Mouse (Mus musculus): ENCODE data around the gene Wdr62. TPM values are rescaled to one million over a fixed set of nuclear protein-coding genes. Genes with fewer than 3 reads are reported as not detected.
A peak's percentile ranks its signal among the peaks of the same experiment; 100 is the strongest.

Gene Wdr62
- total and polyA plus RNA-seq, 2 experiments from 2014 or later: 3.2 to 3.4 TPM

DNA sequence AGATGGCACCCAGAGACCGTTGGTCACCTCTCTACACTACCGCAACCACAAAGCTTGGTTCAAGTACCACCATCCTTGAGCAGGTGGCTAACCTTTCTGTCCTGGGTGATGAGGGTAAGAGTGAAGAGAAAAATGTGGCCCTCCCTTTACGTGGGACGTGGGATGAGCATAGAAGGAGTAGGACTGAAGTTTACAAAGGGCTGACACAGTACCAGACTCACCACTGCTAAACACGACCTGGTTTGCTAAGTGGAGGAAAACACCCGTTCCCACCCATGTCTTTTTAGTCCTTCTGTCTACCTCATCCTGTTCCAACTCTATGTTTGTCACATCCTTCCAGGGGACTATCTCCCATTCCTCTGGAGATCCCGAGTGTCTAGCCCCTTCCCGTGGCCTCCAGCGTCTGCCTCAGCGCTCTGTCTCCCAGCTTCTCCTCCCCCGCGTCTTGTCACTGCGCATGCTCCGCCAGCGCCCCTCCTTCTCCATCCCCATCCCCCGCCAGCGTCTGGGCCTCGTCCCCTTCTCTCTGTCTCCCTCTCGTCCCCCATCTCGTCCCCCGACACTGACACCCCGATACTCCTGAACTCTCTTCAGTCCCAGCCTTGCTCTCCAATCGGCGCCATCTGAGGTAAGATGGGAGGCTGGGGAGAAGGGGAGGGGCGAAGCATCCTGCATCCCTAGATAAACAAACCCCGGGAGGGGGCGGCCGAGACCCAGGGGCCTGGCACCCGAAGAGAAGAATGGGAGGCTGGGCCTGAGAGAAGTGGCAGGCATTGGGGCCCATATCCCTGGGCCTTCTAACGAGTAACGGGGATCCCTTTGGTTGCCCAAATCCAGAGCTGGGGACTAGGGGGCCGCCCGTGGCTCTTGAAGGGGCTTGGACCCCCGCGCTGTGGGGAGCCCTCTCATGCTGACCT lies 11.3 kb upstream of the Wdr62 start, which contains the start of gene Clip3:
Gene Clip3 (plus strand): TSS at position 514 of the 917 bp plus-strand sequence.
- DNase-seq (ENCODE audit: low spot score): peak; percentile 64
- no peak within 1 kb of the TSS for H3K27ac ChIP-seq (ENCODE audit: low read depth)

DNA sequence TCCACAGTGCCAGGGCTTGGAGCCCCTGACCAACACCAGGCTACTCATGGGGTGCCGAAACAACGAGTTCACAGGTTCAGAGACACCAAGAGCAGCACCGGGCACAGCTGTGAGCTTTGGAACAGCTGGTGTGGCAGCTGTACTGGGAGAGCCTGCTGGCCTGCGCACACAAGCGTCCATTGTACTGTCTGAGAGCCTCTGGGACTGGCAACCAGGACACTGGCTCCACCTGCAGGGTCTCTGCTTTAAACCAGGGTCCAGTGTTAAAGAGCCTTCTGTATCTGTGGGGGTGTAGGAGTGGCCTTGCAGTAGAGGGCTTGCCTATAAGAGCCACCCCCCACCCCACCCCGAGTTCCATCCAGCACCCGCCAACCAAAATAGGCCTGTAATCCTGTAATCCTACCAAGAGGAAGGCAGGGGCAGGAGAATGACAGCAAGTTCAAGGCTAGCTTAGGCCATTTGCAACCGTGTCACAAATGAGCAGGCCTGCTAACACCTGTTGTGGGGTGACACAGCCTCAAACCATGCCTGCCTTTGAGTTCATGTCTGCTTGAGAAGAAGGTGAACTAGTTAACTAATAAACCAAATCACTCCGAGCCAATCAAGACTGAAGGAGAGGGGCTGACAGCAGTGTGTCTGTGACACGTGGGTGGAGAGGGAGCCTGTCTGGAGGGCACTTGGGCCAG lies 9.6 kb upstream of the Wdr62 start:
- Histone ChIP-seq H3K27me3 (ENCODE audit: control insufficient read depth, insufficient read depth, low read length) (no peaks in the 10 kb centered on the region), H3K4me3 (ENCODE audit: low read depth, low read length) (no peak overlapping the region), H3K4me2 (ENCODE audit: low read depth, low read length) (no peak overlapping the region), H3K36me3 (replicated peaks; ENCODE audit: control insufficient read depth, insufficient read depth, low read length) (no peaks in the 10 kb centered on the region), H3K9me3 (replicated peaks; ENCODE audit: control insufficient read depth, low read length) (no peaks in the 10 kb centered on the region), H3K4me1 (ENCODE audit: control insufficient read depth, insufficient read depth) (0 out of 2 replicates have a peak, but pooled peaks cover 6% of the 10 kb centered on the region), H3K9ac (replicated peaks; ENCODE audit: low read depth, low read length) (no peak overlapping the region), H3K27ac (ENCODE audit: low read depth) (no peak overlapping the region)
- TF ChIP-seq CTCF (IDR thresholded peaks at IDR 0.05; ENCODE audit: low read depth) (0 out of 2 replicates have a peak, but pooled peaks have one; percentile 5), EP300 (IDR thresholded peaks at IDR 0.05; ENCODE audit: low read depth) (no peak)
- WGBS: 56% methylated on average over 10 of the region's 10 CpGs
- ATAC-seq (ENCODE audit: insufficient read depth, low read depth): peak; percentile 40; the same call in 1 of the 2 replicates
- no peak for DNase-seq (ENCODE audit: low spot score)

More for the DNA sequence above, 11.3 kb upstream of the Wdr62 start, which contains the start of gene Clip3:
- ATAC-seq (ENCODE audit: insufficient read depth, low read depth): peak; percentile 24; the same call in 1 of the 2 replicates
- 8% methylated on average over 35 of the region's 35 CpGs for whole genome bisulfite sequencing
- peak within 1 kb of the TSS; percentile 52 for H3K4me2 ChIP-seq (ENCODE audit: low read depth, low read length)
- H3K4me3 ChIP-seq (ENCODE audit: low read depth, low read length): peak within 1 kb of the TSS; percentile 51
- H3K36me3 ChIP-seq (replicated peaks; ENCODE audit: control insufficient read depth, insufficient read depth, low read length): no peaks in the 10 kb centered on the region
- H3K4me1 ChIP-seq (ENCODE audit: control insufficient read depth, insufficient read depth): 0 out of 2 replicates have a peak, but pooled peaks cover 6% of the 10 kb centered on the region
- H3K27me3 ChIP-seq (ENCODE audit: control insufficient read depth, insufficient read depth, low read length): no peaks in the 10 kb centered on the region
- TF ChIP-seq CTCF (IDR thresholded peaks at IDR 0.05; ENCODE audit: low read depth) (no peak), EP300 (IDR thresholded peaks at IDR 0.05; ENCODE audit: low read depth) (no peak)
- H3K9me3 ChIP-seq (replicated peaks; ENCODE audit: control insufficient read depth, low read length): no peaks in the 10 kb centered on the region
- peak within 1 kb of the TSS; percentile 41; the same call in 1 of the 2 replicates for H3K9ac ChIP-seq (replicated peaks; ENCODE audit: low read depth, low read length)

DNA sequence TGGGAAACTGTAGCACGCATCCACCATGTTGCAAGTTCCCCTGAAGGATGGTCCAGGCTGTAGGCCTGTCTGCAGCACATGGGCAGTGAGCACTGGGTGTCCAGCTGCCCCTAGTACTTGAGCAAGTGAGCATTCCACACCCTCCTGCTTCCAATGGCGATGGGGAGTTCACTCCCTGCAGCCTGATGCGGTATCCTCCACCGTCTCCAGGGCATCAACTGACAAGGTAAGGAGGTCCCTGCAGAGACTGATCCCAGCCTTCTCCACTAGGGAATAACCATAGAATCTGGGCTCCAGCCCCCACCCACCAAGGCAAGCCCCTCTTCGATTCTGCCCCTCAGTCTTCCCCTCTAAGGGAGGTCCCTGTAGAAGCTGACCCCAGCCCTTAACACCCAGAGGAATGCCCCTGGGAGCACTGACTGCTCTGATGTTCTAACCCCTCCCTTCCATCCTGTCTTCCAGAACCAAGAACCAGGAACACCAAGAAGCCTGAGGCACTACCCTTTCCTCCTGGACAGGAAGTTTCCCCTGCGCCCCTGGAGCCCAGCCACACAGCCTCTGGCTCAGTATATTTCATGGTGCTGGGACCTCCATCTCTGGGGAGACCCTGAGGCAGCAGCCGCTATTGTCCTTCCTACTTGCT lies 9.0 kb upstream of the Wdr62 start:
- no peak overlapping the region for H3K27ac ChIP-seq (ENCODE audit: low read depth)
- 0 out of 2 replicates have a peak, but pooled peaks cover 6% of the 10 kb centered on the region for H3K4me1 ChIP-seq (ENCODE audit: control insufficient read depth, insufficient read depth)
- ATAC-seq (ENCODE audit: insufficient read depth, low read depth) (no peak), DNase-seq (ENCODE audit: low spot score) (no peak)
- H3K9ac ChIP-seq (replicated peaks; ENCODE audit: low read depth, low read length): no peak overlapping the region
- H3K27me3 ChIP-seq (ENCODE audit: control insufficient read depth, insufficient read depth, low read length): no peaks in the 10 kb centered on the region
- WGBS: 60% methylated on average over 7 of the region's 7 CpGs
- no peaks in the 10 kb centered on the region for H3K9me3 ChIP-seq (replicated peaks; ENCODE audit: control insufficient read depth, low read length)
- no peak overlapping the region for H3K4me2 ChIP-seq (ENCODE audit: low read depth, low read length)
- TF ChIP-seq CTCF (IDR thresholded peaks at IDR 0.05; ENCODE audit: low read depth): no peak
- no peaks in the 10 kb centered on the region for H3K36me3 ChIP-seq (replicated peaks; ENCODE audit: control insufficient read depth, insufficient read depth, low read length)
- no peak overlapping the region for H3K4me3 ChIP-seq (ENCODE audit: low read depth, low read length)

DNA sequence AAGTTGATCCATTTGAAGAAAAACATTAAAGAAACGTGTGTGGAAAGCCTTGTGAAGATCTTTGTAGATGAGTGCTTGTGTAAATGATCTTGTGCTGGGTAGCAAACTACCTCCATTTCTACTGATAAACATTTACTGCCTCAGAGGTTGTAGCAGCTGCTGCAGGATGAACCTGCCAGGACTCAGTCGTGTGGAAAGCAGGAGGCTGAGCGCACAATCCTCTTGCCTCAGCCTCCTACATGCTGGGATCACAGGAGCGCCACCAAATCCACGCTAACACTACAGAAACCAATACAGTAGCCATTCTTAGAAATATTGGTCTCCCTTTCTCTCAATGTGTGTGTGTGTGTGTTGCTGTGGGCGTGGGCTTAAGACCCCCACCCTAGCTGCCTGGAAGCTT lies 7.8 kb upstream of the Wdr62 start:
- 0 out of 2 replicates have a peak, but pooled peaks cover 6% of the 10 kb centered on the region for H3K4me1 ChIP-seq (ENCODE audit: control insufficient read depth, insufficient read depth)
- TF ChIP-seq CTCF (IDR thresholded peaks at IDR 0.05; ENCODE audit: low read depth) (no peak), EP300 (IDR thresholded peaks at IDR 0.05; ENCODE audit: low read depth) (no peak)
- H3K4me3 ChIP-seq (ENCODE audit: low read depth, low read length): no peak overlapping the region
- ATAC-seq (ENCODE audit: insufficient read depth, low read depth) (no peak), DNase-seq (ENCODE audit: low spot score) (no peak)
- H3K27ac ChIP-seq (ENCODE audit: low read depth): no peak overlapping the region
- H3K9me3 ChIP-seq (replicated peaks; ENCODE audit: control insufficient read depth, low read length): no peaks in the 10 kb centered on the region
- 65% methylated on average over 6 of the region's 6 CpGs for WGBS
- H3K4me2 ChIP-seq (ENCODE audit: low read depth, low read length): no peak overlapping the region
- H3K9ac ChIP-seq (replicated peaks; ENCODE audit: low read depth, low read length): no peak overlapping the region
- H3K36me3 ChIP-seq (replicated peaks; ENCODE audit: control insufficient read depth, insufficient read depth, low read length): no peaks in the 10 kb centered on the region
- no peaks in the 10 kb centered on the region for H3K27me3 ChIP-seq (ENCODE audit: control insufficient read depth, insufficient read depth, low read length)
